Mouse (Mus musculus) limb, embryonic 13.5 days (tissue): Measurements from ENCODE around the gene Bend3. TPM values are rescaled to one million over a fixed set of nuclear protein-coding genes. Genes with fewer than 3 reads are reported as not detected.
A peak's percentile ranks its signal among the peaks of the same experiment; 100 is the strongest.
"Not testable (repeated sequence)": the region's sequence is repeated elsewhere in the genome, so short reads cannot be mapped to it uniquely, and the experiment has no call there.

Experiments
- ATAC-seq: fragments of 200-750 bp; cut with Nextera tagmentation; 2 replicates; pipeline ENCODE4 v1.8.0; 2017; ENCODE audit warnings: low read depth, moderate number of reproducible peaks, moderate TSS enrichment; ENCODE audit not compliant: low FRiP score
- H3K27ac ChIP-seq: fragments of 300-500 bp; sonication (generic); 2 replicates; pipeline ENCODE4 v1.5.1; 2015; ENCODE audit warnings: inconsistent platforms, mild to moderate bottlenecking, moderate library complexity
- H3K27me3 ChIP-seq: fragments of 300-500 bp; sonication (generic); 2 replicates; pipeline ENCODE4 v1.6.1; 2015; ENCODE audit warnings: mild to moderate bottlenecking, inconsistent platforms
- H3K36me3 ChIP-seq: fragments of 300-500 bp; sonication (generic); 2 replicates; pipeline ENCODE4 v1.6.1; 2015; ENCODE audit warnings: inconsistent platforms, mild to moderate bottlenecking, moderate library complexity
- H3K4me1 ChIP-seq: fragments of 300-500 bp; sonication (generic); 2 replicates; pipeline ENCODE4 v1.6.1; 2015; ENCODE audit warnings: inconsistent platforms
- H3K4me2 ChIP-seq: fragments of 300-500 bp; sonication (generic); replicated peaks from 2 replicates; pipeline ENCODE4 v1.6.1; 2015; ENCODE audit warnings: inconsistent platforms, mild to moderate bottlenecking, moderate library complexity
- H3K4me3 ChIP-seq: fragments of 300-500 bp; sonication (generic); 2 replicates; pipeline ENCODE4 v1.5.1; 2015; ENCODE audit warnings: moderate library complexity, mild to moderate bottlenecking, inconsistent platforms
- H3K9ac ChIP-seq: fragments of 300-500 bp; sonication (generic); 2 replicates; pipeline ENCODE4 v1.6.1; 2015; ENCODE audit warnings: mild to moderate bottlenecking, inconsistent platforms
- H3K9me3 ChIP-seq: fragments of 300-500 bp; sonication (generic); 2 replicates; pipeline ENCODE4 v1.6.1; 2016; ENCODE audit warnings: inconsistent platforms
- WGBS: fragments of 180-500 bp; shearing (Covaris S2); methylation state at CpG from one replicate; pipeline ENCODE4 v1.1.7; 2015; 5-methylcytosine and 5-hydroxymethylcytosine counted together
- polyA plus RNA-seq: library from polyadenylated mRNA; unstranded; fragments of >200 nt; fragmentation: Nextera tagmentation; extraction: Ambion mirVana; gene quantifications from 2 replicates; pipeline ENCODE4 v1.2.1, GENCODE M21; 2015

Gene Bend3
- polyA plus RNA-seq, 1 experiment from 2014 or later, result 4.8 TPM

- Histone ChIP-seq H3K27me3 (no peaks in the 10 kb centered on the region), H3K4me3 (no peak overlapping the region), H3K4me1 (no peaks in the 10 kb centered on the region), H3K9me3 (no peaks in the 10 kb centered on the region), H3K9ac (no peak overlapping the region), H3K27ac (no peak overlapping the region), H3K36me3 (peaks cover 74% of the 10 kb centered on the region), H3K4me2 (no peak overlapping the region)
- no peak for ATAC-seq
- 96% methylated on average over 7 of the region's 7 CpGs for WGBS
Measured at GRCm38 (mm10) chr10:43509228-43509627, 30.6 kb downstream of the Bend3 start.

- no peak overlapping the region for H3K4me3 ChIP-seq
Measured at GRCm38 (mm10) chr10:43512976-43513375, 34.3 kb downstream of the Bend3 start.

GRCm38 (mm10) chr10:43516992-43517660 is 38.5 kb downstream of the Bend3 start:
- no peak for ATAC-seq
- H3K36me3 ChIP-seq, result peaks cover 29% of the 10 kb centered on the region
- H3K4me1 ChIP-seq, result peaks cover 16% of the 10 kb centered on the region
- no peaks in the 10 kb centered on the region for H3K27me3 ChIP-seq
- H3K4me3 ChIP-seq, result no peak overlapping the region
- 0 out of 2 replicates have a peak overlapping the region, but pooled peaks have one; percentile 23 for H3K27ac ChIP-seq
- no peaks in the 10 kb centered on the region for H3K9me3 ChIP-seq
- WGBS, result 73% methylated on average over 6 of the region's 6 CpGs
- no peak overlapping the region for H3K9ac ChIP-seq
- H3K4me2 ChIP-seq, result no peak overlapping the region

More at GRCm38 (mm10) chr10:43512976-43513375, 34.3 kb downstream of the Bend3 start:
- ATAC-seq, result no peak
- H3K9ac ChIP-seq, result no peak overlapping the region
- H3K4me1 ChIP-seq, result peaks cover 14% of the 10 kb centered on the region
- peaks cover 62% of the 10 kb centered on the region for H3K36me3 ChIP-seq
- 93% methylated on average over 10 of the region's 10 CpGs for WGBS
- H3K4me2 ChIP-seq, result no peak overlapping the region
- H3K27ac ChIP-seq, result no peak overlapping the region
- H3K9me3 ChIP-seq, result no peaks in the 10 kb centered on the region
- no peaks in the 10 kb centered on the region for H3K27me3 ChIP-seq

DNA sequence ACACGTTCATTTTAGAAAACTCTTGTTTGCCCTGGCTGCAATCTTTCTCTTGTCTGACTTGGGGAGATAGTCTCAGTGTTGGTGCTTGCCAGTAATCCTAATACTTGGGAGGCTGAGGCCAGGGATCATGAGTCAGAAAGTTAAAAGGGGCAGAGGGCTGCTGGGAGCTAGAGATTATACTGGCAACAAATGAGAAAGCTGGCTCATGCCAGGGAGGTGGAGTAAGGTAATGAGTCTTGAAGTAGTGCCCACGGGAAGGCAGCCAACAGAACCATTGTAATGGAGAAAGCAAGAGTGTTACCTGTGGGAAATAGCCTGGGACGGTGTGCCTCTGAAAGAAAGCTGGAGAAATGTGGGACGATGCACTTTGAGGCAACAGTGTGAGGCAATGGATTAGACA is 39.2 kb downstream of the Bend3 start:
- peaks cover 16% of the 10 kb centered on the region for H3K4me1 ChIP-seq
- H3K27ac ChIP-seq, result peak overlapping the region; percentile 67
- 57% methylated on average over 4 of the region's 4 CpGs for WGBS
- no peak overlapping the region for H3K4me3 ChIP-seq
- peak; percentile 42; the same call in 1 of the 2 replicates for ATAC-seq
- H3K9me3 ChIP-seq, result no peaks in the 10 kb centered on the region
- no peak overlapping the region for H3K4me2 ChIP-seq
- no peaks in the 10 kb centered on the region for H3K27me3 ChIP-seq
- H3K36me3 ChIP-seq, result peaks cover 24% of the 10 kb centered on the region
- H3K9ac ChIP-seq, result no peak overlapping the region

GRCm38 (mm10) chr10:43518368-43518767 is 39.7 kb downstream of the Bend3 start:
- 0 out of 2 replicates have a peak, but pooled peaks have one; percentile 21 for ATAC-seq
- H3K4me2 ChIP-seq, result 0 out of 2 replicates have a peak overlapping the region, but pooled peaks have one; percentile 11
- H3K27ac ChIP-seq, result no peak overlapping the region
- H3K27me3 ChIP-seq, result no peaks in the 10 kb centered on the region
- H3K9ac ChIP-seq, result no peak overlapping the region
- H3K4me1 ChIP-seq, result peaks cover 16% of the 10 kb centered on the region
- WGBS, result 58% methylated on average over 13 of the region's 13 CpGs
- H3K36me3 ChIP-seq, result peaks cover 19% of the 10 kb centered on the region
- H3K9me3 ChIP-seq, result no peaks in the 10 kb centered on the region
- H3K4me3 ChIP-seq, result no peak overlapping the region

DNA sequence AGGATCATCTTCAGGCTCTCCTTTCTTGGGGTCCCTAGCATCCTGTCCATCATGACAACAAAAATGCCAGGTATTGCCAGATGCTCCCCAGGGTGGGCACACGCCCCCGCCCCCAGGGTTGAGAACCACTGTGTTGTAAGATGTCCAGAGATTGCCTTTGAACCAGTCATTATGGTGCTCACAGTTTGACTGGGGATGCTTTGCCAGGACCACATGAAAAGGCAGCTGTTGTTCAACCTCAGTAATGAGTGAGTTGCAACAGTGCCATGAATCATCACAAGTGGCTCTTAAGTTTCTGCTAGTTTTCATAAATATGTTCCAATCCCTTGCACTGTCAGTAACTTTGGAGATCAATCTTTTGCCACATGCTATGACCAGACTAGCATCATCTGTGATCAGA is 41.3 kb downstream of the Bend3 start:
- ATAC-seq, result no peak
- H3K4me2 ChIP-seq, result no peak overlapping the region
- H3K36me3 ChIP-seq, result peaks cover 14% of the 10 kb centered on the region
- no peaks in the 10 kb centered on the region for H3K27me3 ChIP-seq
- H3K4me1 ChIP-seq, result peaks cover 16% of the 10 kb centered on the region
- no peak overlapping the region for H3K9ac ChIP-seq
- WGBS, result 96% methylated on average over 2 of the region's 2 CpGs
- H3K27ac ChIP-seq, result no peak overlapping the region
- H3K4me3 ChIP-seq, result no peak overlapping the region
- H3K9me3 ChIP-seq, result no peaks in the 10 kb centered on the region

DNA sequence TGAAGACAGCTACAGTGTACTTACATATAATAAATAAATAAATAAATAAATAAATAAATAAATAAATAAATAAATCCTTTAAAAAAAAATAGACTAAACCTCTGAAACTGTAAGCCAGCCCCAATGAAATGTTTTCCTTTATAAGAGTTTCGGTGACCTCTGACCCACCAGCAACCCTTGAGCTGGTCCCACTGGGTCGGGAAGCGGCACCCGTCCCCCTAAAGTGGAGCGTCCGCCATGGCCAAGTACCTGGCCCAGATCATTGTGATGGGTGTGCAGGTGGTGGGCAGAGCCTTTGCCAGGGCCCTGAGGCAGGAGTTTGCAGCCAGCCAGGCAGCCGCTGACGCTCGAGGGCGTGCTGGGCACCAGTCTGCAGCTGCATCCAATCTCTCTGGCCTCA is 45.3 kb downstream of the Bend3 start, which contains the start of gene Gm9803:
Gm9803 (plus strand) TSS at position 154 of the 400 bp plus-strand sequence.
- not testable (repeated sequence) for H3K4me3 ChIP-seq, H3K27me3 ChIP-seq, H3K4me2 ChIP-seq, H3K9ac ChIP-seq, H3K9me3 ChIP-seq, H3K27ac ChIP-seq, ATAC-seq
- Histone ChIP-seq H3K36me3 (peaks cover 38% of the 10 kb centered on the region), H3K4me1 (peaks cover 10% of the 10 kb centered on the region; the same call in 1 of the 2 replicates)
- WGBS, result 92% methylated on average over 10 of the region's 10 CpGs

DNA sequence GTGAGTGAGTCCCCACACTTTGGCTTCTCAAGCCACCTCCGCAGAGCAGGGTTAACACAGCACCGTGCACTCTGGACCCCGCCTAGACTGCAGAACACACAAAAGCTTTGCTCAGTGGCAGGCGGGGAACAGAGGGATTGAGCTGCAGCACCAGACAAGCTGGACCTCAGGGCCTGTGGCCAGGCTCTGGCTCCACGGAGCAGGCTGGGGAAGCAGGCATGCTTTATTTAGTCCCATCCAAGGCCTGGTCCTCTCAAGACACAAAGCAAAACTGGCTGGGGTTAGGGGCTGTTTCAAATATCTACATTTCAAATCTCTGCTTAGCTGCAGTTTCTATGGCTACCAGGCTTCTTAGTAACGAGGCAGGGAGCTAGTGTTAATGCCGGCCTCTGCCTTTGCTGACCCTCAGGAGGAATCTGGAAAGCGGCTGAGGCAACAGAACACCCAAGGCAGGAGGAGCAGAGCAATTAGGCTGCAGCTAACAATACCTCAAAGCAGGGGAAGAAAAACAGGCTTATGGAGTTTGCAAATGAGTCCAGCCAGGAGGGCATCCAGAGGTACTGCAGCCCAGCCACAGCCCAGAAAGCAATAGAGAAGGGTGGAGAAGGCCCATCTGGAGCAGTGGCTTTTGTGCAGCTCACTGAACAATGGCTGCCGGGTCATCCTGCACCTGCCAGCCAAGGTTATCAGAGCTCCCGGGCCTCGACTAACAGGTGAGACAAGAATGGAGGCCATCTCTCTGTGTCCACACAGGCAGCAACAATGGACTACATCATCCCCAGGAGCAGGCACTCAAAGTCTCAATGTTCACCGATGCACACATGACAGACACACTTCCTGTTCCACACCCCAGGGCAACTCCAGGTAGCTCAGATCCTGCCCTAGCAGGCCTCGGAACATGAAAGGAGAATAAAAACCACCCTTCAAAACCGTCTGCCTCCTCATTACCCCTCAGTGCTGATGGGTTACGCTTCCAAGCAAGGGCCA is 48.9 kb downstream of the Bend3 start:
- peak; percentile 64; the same call in 1 of the 2 replicates for ATAC-seq
- no peak overlapping the region for H3K4me3 ChIP-seq
- no peak overlapping the region for H3K4me2 ChIP-seq
- no peak overlapping the region for H3K9ac ChIP-seq
- H3K4me1 ChIP-seq, result peaks cover 10% of the 10 kb centered on the region; the same call in 1 of the 2 replicates
- H3K27ac ChIP-seq, result peak overlapping the region; percentile 44; the same call in 1 of the 2 replicates
- H3K27me3 ChIP-seq, result no peaks in the 10 kb centered on the region
- peaks cover 73% of the 10 kb centered on the region for H3K36me3 ChIP-seq
- 48% methylated on average over 15 of the region's 15 CpGs for WGBS
- no peaks in the 10 kb centered on the region for H3K9me3 ChIP-seq

GRCm38 (mm10) chr10:43534382-43534781 is 55.8 kb downstream of the Bend3 start:
- no peak overlapping the region for H3K27ac ChIP-seq
- H3K4me2 ChIP-seq, result no peak overlapping the region
- ATAC-seq, result no peak
- H3K4me1 ChIP-seq, result peaks cover 3% of the 10 kb centered on the region
- H3K4me3 ChIP-seq, result no peak overlapping the region
- H3K27me3 ChIP-seq, result no peaks in the 10 kb centered on the region
- WGBS, result 82% methylated on average over 1 of the region's 1 CpGs
- H3K36me3 ChIP-seq, result peaks cover 59% of the 10 kb centered on the region
- no peak overlapping the region for H3K9ac ChIP-seq
- H3K9me3 ChIP-seq, result no peaks in the 10 kb centered on the region

- Histone ChIP-seq H3K4me3 (no peak overlapping the region), H3K36me3 (peaks cover 28% of the 10 kb centered on the region), H3K4me1 (peaks cover 11% of the 10 kb centered on the region), H3K27ac (no peak overlapping the region), H3K27me3 (no peaks in the 10 kb centered on the region), H3K9me3 (no peaks in the 10 kb centered on the region), H3K4me2 (no peak overlapping the region), H3K9ac (no peak overlapping the region)
- 94% methylated on average over 7 of the region's 7 CpGs for WGBS
- ATAC-seq, result no peak
Measured at GRCm38 (mm10) chr10:43537652-43538051, 59.0 kb downstream of the Bend3 start.

- H3K9me3 ChIP-seq, result no peaks in the 10 kb centered on the region
- H3K4me2 ChIP-seq, result no peak overlapping the region
- no peak overlapping the region for H3K4me3 ChIP-seq
- H3K9ac ChIP-seq, result peak overlapping the region; percentile 45; the same call in 1 of the 2 replicates
- no peaks in the 10 kb centered on the region for H3K27me3 ChIP-seq
- WGBS, result 84% methylated on average over 5 of the region's 5 CpGs
- H3K4me1 ChIP-seq, result peaks cover 11% of the 10 kb centered on the region
- peaks cover 17% of the 10 kb centered on the region for H3K36me3 ChIP-seq
- ATAC-seq, result no peak
- H3K27ac ChIP-seq, result no peak overlapping the region
Measured at GRCm38 (mm10) chr10:43538831-43539230, 60.2 kb downstream of the Bend3 start.
